Mouse (Mus musculus): Measurements from ENCODE around the gene Ssbp2.

The Ssbp2 gene

GRCm38 (mm10) chr13:91727899-91728298 is 267.8 kb downstream of the Ssbp2 start:
- no peak for DNase-seq (ENCODE audit: low spot score)

- no peak for DNase-seq (ENCODE audit: low spot score)
Observed at GRCm38 (mm10) chr13:91737191-91737590, 277.1 kb downstream of the Ssbp2 start.

- DNase-seq (ENCODE audit: low spot score), result no peak
Observed at GRCm38 (mm10) chr13:91740851-91741250, 280.8 kb downstream of the Ssbp2 start.

GRCm38 (mm10) chr13:91741280-91742047 is 281.4 kb downstream of the Ssbp2 start, which contains the start of gene Acot12:
Gene Acot12 (plus strand): TSS chr13:91741512.
- DNase-seq (ENCODE audit: low spot score), result no peak

- DNase-seq (ENCODE audit: low spot score), result no peak
Observed at GRCm38 (mm10) chr13:91743180-91743579, 283.1 kb downstream of the Ssbp2 start.

- no peak for DNase-seq (ENCODE audit: low spot score)
Observed at GRCm38 (mm10) chr13:91746470-91746869, 286.4 kb downstream of the Ssbp2 start.

- DNase-seq (ENCODE audit: low spot score), result no peak
Observed at GRCm38 (mm10) chr13:91748401-91748800, 288.3 kb downstream of the Ssbp2 start.

GRCm38 (mm10) chr13:91749981-91750380 is 289.9 kb downstream of the Ssbp2 start:
- no peak for DNase-seq (ENCODE audit: low spot score)

Data from ovary, adult 18-20 months (tissue).